Mouse (Mus musculus) midbrain, embryonic 16.5 days (tissue): ENCODE measurements around the gene E130208F15Rik. TPM values are rescaled to one million over a fixed set of nuclear protein-coding genes. Genes with fewer than 3 reads are reported as not detected.

Source experiments
- ATAC-seq: fragments of 200-750 bp; cut with Nextera tagmentation; 2 replicates; pipeline ENCODE4 v1.8.0; 2017; ENCODE audit warnings: moderate TSS enrichment
- H3K27ac ChIP-seq: fragments of 300-500 bp; sonication (generic); 2 replicates; pipeline ENCODE4 v1.5.1; 2014; ENCODE audit warnings: mild to moderate bottlenecking, low read length, mixed read lengths
- H3K27me3 ChIP-seq: fragments of 300-500 bp; sonication (generic); 2 replicates; pipeline ENCODE4 v1.6.1; 2014; ENCODE audit warnings: low read depth, low read length, mixed read lengths; ENCODE audit not compliant: control insufficient read depth, insufficient read depth
- H3K36me3 ChIP-seq: fragments of 300-500 bp; sonication (generic); 2 replicates; pipeline ENCODE4 v1.6.1; 2014; ENCODE audit warnings: mild to moderate bottlenecking, low read length, moderate library complexity, mixed read lengths; ENCODE audit not compliant: control insufficient read depth, insufficient read depth
- H3K4me1 ChIP-seq: fragments of 300-500 bp; sonication (generic); 2 replicates; pipeline ENCODE4 v1.6.1; 2014; ENCODE audit warnings: mild to moderate bottlenecking, low read length, mixed read lengths; ENCODE audit not compliant: control insufficient read depth, insufficient read depth
- H3K4me2 ChIP-seq: fragments of 300-500 bp; sonication (generic); 2 replicates; pipeline ENCODE4 v1.6.1; 2014; ENCODE audit warnings: mild to moderate bottlenecking, low read length, mixed read lengths
- H3K4me3 ChIP-seq: fragments of 300-500 bp; sonication (generic); 2 replicates; pipeline ENCODE4 v1.5.1; 2014; ENCODE audit warnings: low read depth, mild to moderate bottlenecking, low read length, moderate library complexity, mixed read lengths
- H3K9ac ChIP-seq: fragments of 300-500 bp; sonication (generic); 2 replicates; pipeline ENCODE4 v1.6.1; 2014; ENCODE audit warnings: low read depth, low read length, mixed read lengths
- H3K9me3 ChIP-seq: fragments of 300-500 bp; sonication (generic); replicated peaks from 2 replicates; pipeline ENCODE4 v1.6.1; 2014; ENCODE audit warnings: mild to moderate bottlenecking, low read length, mixed read lengths; ENCODE audit not compliant: control insufficient read depth, poor library complexity, severe bottlenecking
- WGBS: fragments of 180-500 bp; shearing (Covaris S2); extraction: QIAGEN DNeasy Blood & Tissue Kit; methylation state at CpG from one replicate; pipeline ENCODE4 v1.1.7; 2014; 5-methylcytosine and 5-hydroxymethylcytosine counted together
- polyA plus RNA-seq: library from polyadenylated mRNA; unstranded; fragments of >200 nt; fragmentation: Nextera tagmentation; extraction: Ambion mirVana; gene quantifications from 2 replicates; pipeline ENCODE4 v1.2.1, GENCODE M21; 2015

E130208F15Rik gene
- polyA plus RNA-seq, result not detected in 2 replicates

GRCm38 (mm10) chr7:30321539-30322284 is at the start of gene E130208F15Rik:
TSS of gene E130208F15Rik (plus strand) at chr7:30321740.
- Histone ChIP-seq H3K36me3 (no peaks in the 10 kb centered on the region), H3K4me2 (peak within 1 kb of the TSS; percentile 87), H3K4me3 (peak within 1 kb of the TSS; percentile 75), H3K9ac (peak within 1 kb of the TSS; percentile 88), H3K27ac (peak within 1 kb of the TSS; percentile 85), H3K9me3 (no peaks in the 10 kb centered on the region; the same call in 1 of the 2 replicates), H3K4me1 (peaks cover 14% of the 10 kb centered on the region), H3K27me3 (no peaks in the 10 kb centered on the region)
- WGBS, result under 1% methylated on average over 57 of the region's 63 CpGs
- peak; percentile 70 for ATAC-seq

GRCm38 (mm10) chr7:30274383-30274782 is 47.2 kb upstream of the E130208F15Rik start:
- H3K4me3 ChIP-seq, result no peak overlapping the region
- WGBS, result 82% methylated on average over 6 of the region's 6 CpGs
- H3K27me3 ChIP-seq, result no peaks in the 10 kb centered on the region
- ATAC-seq, result no peak
- H3K36me3 ChIP-seq, result no peaks in the 10 kb centered on the region
- H3K4me1 ChIP-seq, result no peaks in the 10 kb centered on the region
- H3K27ac ChIP-seq, result no peak overlapping the region
- H3K9me3 ChIP-seq, result no peaks in the 10 kb centered on the region
- no peak overlapping the region for H3K4me2 ChIP-seq
- H3K9ac ChIP-seq, result no peak overlapping the region

- H3K4me1 ChIP-seq, result peaks cover 6% of the 10 kb centered on the region; the same call in 1 of the 2 replicates
- no peak overlapping the region for H3K27ac ChIP-seq
- no peak overlapping the region for H3K9ac ChIP-seq
- H3K4me2 ChIP-seq, result no peak overlapping the region
- ATAC-seq, result no peak
- no peak overlapping the region for H3K4me3 ChIP-seq
- no peaks in the 10 kb centered on the region for H3K36me3 ChIP-seq
- no peaks in the 10 kb centered on the region for H3K9me3 ChIP-seq
- 74% methylated on average over 2 of the region's 2 CpGs for WGBS
- H3K27me3 ChIP-seq, result no peaks in the 10 kb centered on the region
Observed at GRCm38 (mm10) chr7:30278911-30279310, 42.6 kb upstream of the E130208F15Rik start.

GRCm38 (mm10) chr7:30279536-30279935 is 42.0 kb upstream of the E130208F15Rik start:
- no peak overlapping the region for H3K27ac ChIP-seq
- H3K4me1 ChIP-seq, result peaks cover 6% of the 10 kb centered on the region; the same call in 1 of the 2 replicates
- H3K4me3 ChIP-seq, result peak overlapping the region; percentile 69
- WGBS, result 0% methylated on average over 6 of the region's 6 CpGs
- no peak for ATAC-seq
- no peaks in the 10 kb centered on the region for H3K27me3 ChIP-seq
- peak overlapping the region; percentile 97 for H3K4me2 ChIP-seq
- H3K9ac ChIP-seq, result peak overlapping the region; percentile 56; the same call in 1 of the 2 replicates
- no peaks in the 10 kb centered on the region for H3K36me3 ChIP-seq
- H3K9me3 ChIP-seq, result no peaks in the 10 kb centered on the region

- H3K9me3 ChIP-seq, result no peaks in the 10 kb centered on the region
- peak within 1 kb of the TSS; percentile 69 for H3K4me3 ChIP-seq
- ATAC-seq, result peak; percentile 97
- peak within 1 kb of the TSS; percentile 98 for H3K27ac ChIP-seq
- H3K9ac ChIP-seq, result peak within 1 kb of the TSS; percentile 82
- under 1% methylated on average over 49 of the region's 49 CpGs for WGBS
- H3K4me2 ChIP-seq, result peak within 1 kb of the TSS; percentile 97
- peaks cover 6% of the 10 kb centered on the region; the same call in 1 of the 2 replicates for H3K4me1 ChIP-seq
- no peaks in the 10 kb centered on the region for H3K36me3 ChIP-seq
- H3K27me3 ChIP-seq, result no peaks in the 10 kb centered on the region
Observed at GRCm38 (mm10) chr7:30279951-30280669, 41.4 kb upstream of the E130208F15Rik start, which contains the start of the genes Thap8 and Wdr62. TSS of gene Thap8 (plus strand) at chr7:30280094. TSS of gene Wdr62 (minus strand) at chr7:30280419.

GRCm38 (mm10) chr7:30280670-30281138 is 40.8 kb upstream of the E130208F15Rik start:
- peak overlapping the region; percentile 97 for H3K4me2 ChIP-seq
- no peaks in the 10 kb centered on the region for H3K36me3 ChIP-seq
- no peaks in the 10 kb centered on the region for H3K27me3 ChIP-seq
- ATAC-seq, result peak; percentile 90
- under 1% methylated on average over 20 of the region's 20 CpGs for WGBS
- H3K9me3 ChIP-seq, result no peaks in the 10 kb centered on the region
- H3K9ac ChIP-seq, result peak overlapping the region; percentile 82
- peak overlapping the region; percentile 69 for H3K4me3 ChIP-seq
- peak overlapping the region; percentile 98 for H3K27ac ChIP-seq
- H3K4me1 ChIP-seq, result peaks cover 6% of the 10 kb centered on the region; the same call in 1 of the 2 replicates

GRCm38 (mm10) chr7:30281522-30281921 is 40.0 kb upstream of the E130208F15Rik start:
- H3K27me3 ChIP-seq, result no peaks in the 10 kb centered on the region
- H3K36me3 ChIP-seq, result no peaks in the 10 kb centered on the region
- peak overlapping the region; percentile 97 for H3K4me2 ChIP-seq
- peak overlapping the region; percentile 98 for H3K27ac ChIP-seq
- WGBS, result 85% methylated on average over 4 of the region's 4 CpGs
- H3K9me3 ChIP-seq, result no peaks in the 10 kb centered on the region
- peaks cover 6% of the 10 kb centered on the region; the same call in 1 of the 2 replicates for H3K4me1 ChIP-seq
- H3K4me3 ChIP-seq, result no peak overlapping the region; the same call in 1 of the 2 replicates
- no peak for ATAC-seq
- no peak overlapping the region for H3K9ac ChIP-seq

GRCm38 (mm10) chr7:30282740-30283139 is 38.8 kb upstream of the E130208F15Rik start:
- ATAC-seq, result no peak
- H3K4me1 ChIP-seq, result peaks cover 6% of the 10 kb centered on the region; the same call in 1 of the 2 replicates
- no peaks in the 10 kb centered on the region for H3K9me3 ChIP-seq
- H3K4me2 ChIP-seq, result no peak overlapping the region
- no peak overlapping the region for H3K4me3 ChIP-seq
- H3K36me3 ChIP-seq, result no peaks in the 10 kb centered on the region
- H3K27ac ChIP-seq, result no peak overlapping the region
- WGBS, result 84% methylated on average over 7 of the region's 7 CpGs
- no peak overlapping the region for H3K9ac ChIP-seq
- H3K27me3 ChIP-seq, result no peaks in the 10 kb centered on the region
